Mouse (Mus musculus) cerebellum, postnatal 36 days (tissue): Measurements from ENCODE around the gene Gm13271.
"Not testable (repeated sequence)": the region's sequence is repeated elsewhere in the genome, so short reads cannot be mapped to it uniquely, and the experiment has no call there.

ENCODE experiments used
- DNase-seq, 2 experiments: peaks; one replicate each; pipeline ENCODE4 v3.0.0; 2021 to 2022; ENCODE audit warnings: mixed read lengths in 2 of 2

Gm13271 gene

DNA sequence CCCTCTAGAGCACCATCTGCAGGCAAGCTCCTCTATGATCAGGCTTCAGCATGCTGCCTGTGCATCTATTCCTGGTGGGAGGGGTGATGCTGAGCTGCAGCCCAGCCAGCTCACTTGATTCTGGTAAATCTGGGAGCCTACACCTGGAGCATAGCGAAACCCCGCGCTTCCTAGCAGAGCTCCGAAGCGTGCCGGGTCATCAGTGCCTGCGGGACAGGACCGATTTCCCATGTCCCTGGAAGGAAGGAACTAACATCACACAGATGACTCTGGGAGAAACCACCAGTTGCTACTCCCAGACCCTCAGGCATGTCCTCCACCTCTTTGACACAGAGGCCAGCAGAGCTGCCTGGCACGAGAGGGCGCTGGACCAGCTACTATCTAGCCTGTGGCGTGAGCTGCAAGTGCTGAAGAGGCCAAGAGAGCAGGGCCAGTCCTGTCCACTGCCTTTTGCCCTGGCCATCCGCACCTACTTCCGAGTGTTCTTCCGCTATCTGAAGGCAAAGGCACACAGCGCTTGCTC lies at the start of gene Gm13271:
Gene Gm13271, plus strand, starts transcription at position 51 of the 523 bp plus-strand sequence.
- DNase-seq: peak; percentile 66 to 73

DNA sequence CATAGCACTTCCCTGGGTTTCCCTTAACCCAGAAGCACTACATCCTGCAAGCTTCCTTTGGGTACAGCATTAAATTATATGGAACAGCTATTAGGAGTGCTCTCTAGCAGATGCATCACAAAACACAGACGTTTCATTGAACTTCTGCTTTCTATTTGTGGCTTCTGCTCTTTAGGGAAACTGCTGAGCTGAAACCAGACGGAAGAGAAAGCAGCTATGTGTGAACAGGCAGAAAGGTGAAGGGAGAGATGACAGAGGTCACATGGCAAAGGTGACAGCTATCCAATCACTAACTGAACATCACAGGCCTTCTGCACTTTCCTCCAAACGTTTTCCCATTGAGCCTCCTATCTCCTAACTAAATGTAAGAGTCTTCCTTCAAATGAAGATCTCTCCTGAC lies 48.7 kb upstream of the Gm13271 start:
- DNase-seq: no peak

DNA sequence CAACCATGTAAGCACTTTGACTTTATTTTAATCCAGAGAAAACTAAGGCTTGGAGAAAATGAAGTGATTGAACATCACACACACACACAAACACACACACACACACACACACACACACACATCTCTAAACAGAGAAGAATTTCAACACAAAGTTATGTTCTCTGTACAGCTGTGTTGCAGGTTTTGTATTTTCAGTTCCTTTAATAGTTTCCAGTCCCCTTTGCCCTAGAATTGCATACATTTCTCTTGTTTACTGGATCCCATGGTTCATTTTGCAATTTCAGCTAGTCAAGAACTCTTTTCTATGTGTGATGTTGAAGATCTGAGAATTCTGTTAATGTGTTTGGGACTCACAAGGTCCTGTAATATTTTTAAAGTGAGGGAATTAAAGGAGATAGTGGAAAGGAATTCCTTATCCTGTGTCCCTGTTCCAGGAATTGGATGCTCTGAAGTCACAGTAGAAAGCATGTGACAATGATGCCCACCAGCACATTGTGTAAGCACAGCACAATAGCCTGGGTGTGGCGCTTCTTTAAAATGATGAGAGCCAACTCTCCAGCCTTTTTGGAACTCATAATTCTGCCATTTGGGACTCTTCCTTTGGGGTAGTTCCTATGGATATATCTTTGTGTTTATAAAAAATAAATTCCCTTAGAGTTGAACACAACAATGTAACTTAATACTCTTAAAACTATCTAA lies 47.4 kb upstream of the Gm13271 start:
- no peak for DNase-seq

DNA sequence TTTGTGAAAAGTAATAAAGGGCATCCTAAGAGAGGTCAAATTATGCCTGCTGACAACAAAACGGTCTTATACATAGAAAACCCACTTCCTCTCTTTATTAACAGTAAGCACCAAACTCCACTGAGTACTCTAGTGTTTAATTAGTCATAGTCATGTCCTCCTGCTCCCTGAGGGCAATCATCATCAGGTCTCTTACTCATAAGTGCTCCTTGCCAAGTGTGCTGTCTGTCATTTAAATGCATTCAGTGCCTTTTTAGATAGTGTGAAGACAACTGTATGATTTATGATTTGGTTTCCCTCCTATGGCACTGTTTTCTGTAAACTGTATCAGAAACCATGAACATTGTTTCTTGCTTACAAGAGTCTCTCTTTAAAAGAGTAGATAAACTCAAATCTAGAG lies 40.4 kb upstream of the Gm13271 start:
- DNase-seq: no peak

DNA sequence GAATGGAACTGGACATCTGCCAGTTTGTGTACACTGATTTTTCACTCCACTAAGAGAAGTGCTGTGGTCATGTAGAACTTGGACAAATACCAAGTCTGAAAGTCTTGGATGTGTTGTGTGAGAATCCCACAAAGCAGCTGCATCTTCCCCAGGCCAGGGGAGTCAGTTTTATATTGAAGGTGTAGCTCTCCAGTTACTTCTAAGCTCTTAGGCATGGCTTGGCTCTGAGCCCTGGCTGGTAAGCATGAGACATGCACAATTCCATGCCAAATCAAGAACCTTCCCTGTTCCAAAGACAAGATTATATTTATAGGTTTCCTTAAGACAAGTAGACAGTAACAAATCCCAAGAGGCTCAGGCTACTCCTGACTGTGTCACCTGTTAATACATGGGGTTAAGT lies 39.6 kb upstream of the Gm13271 start:
- DNase-seq: peak in 1 of 2 experiments; percentile 19

DNA sequence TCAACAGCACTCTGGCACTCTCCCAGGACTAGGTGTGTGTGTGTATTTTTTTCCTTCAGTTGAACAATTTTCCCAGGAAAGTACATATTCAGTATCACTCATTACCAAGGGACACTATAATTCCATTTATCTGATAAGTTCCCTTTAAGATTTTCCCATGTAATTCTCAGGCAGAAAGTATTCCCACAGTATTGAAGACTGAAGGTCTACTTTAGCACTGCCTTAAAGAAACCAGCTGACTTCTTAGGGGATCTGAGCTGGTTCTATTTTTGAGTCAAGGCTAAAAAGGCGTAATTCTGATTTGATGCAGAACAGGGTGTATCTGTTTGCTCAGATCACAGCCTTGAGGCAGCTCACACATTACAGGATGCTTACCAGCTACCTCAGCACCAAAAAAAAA lies 36.0 kb upstream of the Gm13271 start:
- no peak for DNase-seq

DNA sequence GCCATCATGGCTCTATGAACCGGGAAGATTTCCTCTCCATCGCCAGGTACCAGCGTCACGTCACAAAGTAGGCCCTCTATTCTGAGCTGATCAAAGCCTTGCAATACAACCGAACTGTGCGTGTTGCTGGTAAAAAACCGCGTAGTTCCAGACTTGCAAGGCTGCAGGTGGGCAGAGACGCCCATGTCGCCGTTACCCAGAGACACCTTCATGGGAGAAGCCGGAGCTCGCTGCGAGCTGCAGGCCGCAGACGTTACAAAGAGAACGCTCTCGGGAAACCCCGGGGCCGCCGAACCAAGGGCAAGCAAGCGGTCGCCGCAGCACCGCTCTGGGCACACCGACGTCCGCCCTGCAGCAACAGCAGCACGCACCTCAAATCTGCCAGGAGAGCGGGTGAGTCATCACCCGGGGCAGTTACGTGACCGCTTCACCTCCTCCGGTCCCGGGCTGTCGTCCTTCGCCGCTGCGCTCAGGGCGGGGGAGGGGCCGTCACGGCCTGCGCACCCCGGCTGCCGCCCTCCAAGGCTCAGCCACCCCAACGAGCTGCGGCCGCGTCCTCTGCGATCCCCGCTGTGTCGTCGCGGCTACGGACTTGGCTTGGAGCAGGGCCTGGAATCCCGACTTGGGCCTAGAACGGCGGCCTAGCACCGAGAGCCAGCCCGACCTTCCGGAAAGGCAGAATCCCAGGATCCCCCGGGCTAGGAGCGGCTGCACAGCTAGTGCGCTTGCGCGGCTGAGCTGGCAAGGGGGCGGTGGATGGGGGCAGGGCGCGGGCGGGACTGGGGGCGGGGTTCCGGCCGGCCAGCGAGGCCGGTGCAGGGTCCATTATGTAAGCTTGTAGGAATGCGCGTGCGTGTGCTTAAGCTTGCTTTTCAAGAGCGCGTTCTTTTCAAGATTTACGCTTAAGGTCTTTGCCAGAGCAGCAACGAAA lies 32.6 kb upstream of the Gm13271 start, which contains the start of the genes Gm26566 and Klhl9:
Gene Gm26566, plus strand, starts transcription at position 15 of the 931 bp plus-strand sequence.
Gene Klhl9, minus strand, starts transcription at position 675 of the 931 bp plus-strand sequence.
- DNase-seq: peak; percentile 91 to 93

DNA sequence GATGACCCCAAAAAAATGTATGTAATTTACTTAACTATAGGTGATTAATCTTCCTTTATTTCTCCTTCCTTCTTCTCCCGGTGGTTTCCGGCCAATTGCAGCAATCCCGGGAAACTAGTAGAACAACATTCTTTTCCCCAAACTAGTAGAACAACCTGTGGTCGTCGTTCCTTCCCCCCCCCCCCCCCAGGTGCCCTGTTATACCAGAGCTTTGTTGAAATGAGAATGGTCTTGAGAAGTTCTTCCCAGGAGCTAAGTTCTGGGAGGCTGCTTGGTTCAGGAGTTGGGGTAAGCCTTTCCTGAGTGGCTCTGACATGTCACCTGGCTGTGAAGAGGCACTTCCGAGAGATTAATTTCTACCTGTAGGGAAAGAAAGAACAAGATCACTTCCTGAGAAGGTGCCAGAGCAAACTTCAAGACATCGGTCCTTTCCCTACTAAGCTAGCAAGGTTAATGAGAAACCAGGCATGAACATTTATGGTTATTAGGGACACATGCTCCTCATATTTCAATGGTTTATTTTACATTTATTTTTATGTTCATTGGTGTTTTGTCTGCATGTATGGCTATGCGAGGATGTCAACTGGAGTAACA lies 31.1 kb upstream of the Gm13271 start:
- no peak for DNase-seq

DNA sequence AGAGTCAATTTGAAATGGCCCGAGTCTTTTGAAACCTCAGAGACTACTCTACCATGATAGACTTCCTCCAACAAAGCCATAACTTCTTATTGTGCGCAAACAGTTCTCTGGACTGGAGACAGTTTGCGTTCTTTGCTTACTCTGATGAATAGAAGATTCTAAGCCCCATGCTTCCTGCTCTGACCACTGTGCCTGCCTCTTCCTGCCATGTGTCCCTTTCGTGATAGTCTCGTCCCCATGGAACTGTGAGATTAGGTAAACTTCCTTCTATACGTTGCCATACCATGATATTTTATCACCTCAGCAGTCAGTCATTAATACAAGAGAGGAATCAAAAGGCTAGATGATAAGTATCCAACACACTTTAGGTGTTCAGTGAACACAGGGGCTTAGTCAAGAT lies 27.9 kb upstream of the Gm13271 start:
- DNase-seq: no peak

DNA sequence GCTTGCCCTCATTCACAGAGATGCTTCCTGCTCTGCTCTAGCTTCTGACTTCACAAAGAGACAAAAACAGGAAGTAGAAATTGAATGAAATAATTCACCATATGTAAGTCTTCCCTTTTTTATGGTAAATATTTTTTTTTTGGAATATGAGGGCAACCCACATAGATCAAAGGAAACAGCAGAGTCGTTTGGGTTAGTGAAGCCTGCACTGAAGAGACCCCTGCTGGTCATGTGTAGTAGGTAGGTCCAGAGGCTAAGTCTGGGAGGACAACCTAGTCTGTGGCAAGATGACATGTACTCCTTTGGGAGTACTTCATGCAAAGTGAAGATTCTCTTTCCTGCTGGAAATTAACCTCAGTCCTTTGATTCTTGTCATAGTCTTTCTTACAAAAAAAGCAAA lies 27.3 kb upstream of the Gm13271 start:
- no peak for DNase-seq

DNA sequence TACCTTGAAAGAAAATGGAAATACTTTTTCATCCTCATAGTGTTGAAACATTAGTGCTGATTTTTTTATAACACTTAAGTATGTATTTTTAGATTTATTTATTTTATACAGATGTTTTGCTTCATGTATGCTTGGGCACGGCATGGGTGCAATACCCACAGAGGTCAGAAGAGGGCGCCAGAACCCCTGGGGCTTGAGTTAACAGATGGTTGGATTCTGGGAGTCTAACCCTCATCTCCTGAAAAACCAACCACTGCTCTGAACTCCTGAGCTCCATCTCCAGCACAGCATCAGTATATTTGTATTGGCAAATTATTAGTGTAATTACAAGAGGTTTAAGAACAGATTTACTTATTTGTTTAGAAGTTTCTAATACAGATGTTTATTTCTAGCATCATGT lies 16.2 kb upstream of the Gm13271 start:
- peak; percentile 55 to 60 for DNase-seq

DNA sequence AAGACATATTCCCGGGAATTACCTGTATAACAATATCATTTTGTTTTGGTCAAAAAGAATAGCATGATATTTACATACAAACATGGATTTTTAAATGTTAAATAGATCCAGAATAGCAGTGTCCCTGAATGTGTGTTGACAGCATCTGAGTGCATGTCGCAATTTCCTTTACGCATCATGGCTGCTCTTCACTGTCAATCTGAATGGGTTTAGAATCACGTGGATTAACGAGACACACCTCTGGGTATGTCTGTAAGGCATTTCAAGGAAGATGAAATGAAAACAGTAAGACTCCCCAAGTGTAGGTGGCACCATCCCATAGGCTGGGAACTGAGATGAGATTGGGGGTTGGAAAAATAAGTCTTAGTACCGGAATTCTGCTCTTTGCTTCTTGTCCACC lies 15.6 kb upstream of the Gm13271 start:
- DNase-seq: no peak

DNA sequence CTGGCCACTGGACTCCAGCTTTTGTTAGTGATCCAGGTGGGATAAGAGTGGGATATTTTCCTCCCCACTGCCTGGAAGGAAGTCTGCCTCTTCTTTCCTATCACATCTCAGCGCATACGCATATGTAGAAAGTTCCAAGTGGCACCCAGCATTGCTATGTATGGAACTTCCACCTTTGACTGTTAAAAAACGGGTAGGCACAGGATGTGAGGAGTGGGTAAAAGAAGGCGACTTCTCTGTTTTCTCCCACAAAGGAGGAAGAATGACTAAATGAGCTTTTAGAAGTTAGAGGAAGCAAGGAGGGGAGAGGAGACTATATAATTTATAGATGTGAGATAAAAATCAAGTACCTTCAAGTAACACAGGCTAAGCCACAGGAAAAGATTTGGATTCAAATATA lies 13.2 kb upstream of the Gm13271 start:
- no peak for DNase-seq

DNA sequence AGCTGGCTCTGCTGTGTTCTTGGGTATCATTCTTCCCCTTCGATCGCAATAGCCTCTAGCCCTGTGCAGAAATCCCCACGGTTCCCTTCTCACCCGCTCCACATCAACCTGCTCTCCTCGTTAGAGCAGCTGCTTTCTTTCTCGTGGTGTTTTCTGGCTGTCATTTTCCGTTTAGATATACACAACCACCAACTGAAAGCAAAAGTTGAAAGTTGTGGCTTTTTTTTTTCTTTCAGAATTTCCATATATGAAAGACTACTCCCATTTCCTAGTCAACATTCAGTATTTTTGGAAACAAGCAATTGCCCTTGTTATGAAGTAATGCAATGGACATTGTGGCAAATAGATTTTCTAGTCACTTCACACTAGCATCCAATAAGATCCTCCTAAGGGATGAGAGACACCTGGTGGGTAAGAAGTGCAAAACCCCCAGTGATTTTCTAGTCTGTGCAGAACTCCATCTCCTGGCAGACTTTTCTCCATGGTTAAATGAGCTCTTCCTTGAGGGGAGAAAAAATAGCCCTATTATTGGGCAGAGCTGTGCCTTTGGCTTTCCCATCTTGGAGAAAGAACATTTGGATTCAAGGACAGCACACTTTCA lies 11.8 kb upstream of the Gm13271 start:
- no peak for DNase-seq

DNA sequence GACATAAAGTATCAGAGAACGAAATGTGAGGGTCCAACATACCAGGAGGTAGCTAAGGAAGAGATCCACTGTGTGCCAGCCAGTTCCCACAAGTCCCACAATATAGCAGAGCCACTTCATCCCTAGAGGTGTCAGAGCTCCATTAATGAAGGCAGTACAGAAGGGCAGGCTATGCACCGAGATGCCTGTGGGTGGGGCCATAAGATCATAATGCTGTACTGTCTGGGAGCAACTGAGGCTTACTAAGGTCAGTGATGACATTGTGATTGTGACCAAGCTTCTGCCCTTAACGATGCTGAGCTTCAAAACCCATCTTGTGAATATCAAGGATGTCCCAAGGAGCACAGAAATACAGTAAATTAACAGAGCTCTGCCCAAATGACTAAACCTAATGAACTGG lies 10.5 kb upstream of the Gm13271 start:
- DNase-seq: no peak

DNA sequence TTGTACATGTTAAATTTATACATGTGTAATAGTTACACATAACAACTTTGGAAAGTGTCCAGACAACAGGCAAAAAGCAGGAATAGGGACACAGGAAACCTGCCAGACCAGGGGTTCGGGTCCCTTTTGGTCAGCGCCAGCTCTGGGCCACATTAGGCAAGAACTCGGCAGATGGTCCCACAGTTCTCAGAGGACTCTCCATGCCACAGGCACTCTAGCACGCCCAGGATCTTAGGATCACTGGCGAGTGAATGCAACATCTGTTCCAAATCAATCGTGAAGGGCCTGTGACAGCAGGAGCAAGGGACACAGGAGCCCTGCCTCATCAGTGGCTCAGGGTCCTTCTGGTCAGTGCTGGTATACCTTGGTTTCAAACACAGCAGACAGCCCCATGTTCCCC lies 4.7 kb upstream of the Gm13271 start:
- DNase-seq: no peak

DNA sequence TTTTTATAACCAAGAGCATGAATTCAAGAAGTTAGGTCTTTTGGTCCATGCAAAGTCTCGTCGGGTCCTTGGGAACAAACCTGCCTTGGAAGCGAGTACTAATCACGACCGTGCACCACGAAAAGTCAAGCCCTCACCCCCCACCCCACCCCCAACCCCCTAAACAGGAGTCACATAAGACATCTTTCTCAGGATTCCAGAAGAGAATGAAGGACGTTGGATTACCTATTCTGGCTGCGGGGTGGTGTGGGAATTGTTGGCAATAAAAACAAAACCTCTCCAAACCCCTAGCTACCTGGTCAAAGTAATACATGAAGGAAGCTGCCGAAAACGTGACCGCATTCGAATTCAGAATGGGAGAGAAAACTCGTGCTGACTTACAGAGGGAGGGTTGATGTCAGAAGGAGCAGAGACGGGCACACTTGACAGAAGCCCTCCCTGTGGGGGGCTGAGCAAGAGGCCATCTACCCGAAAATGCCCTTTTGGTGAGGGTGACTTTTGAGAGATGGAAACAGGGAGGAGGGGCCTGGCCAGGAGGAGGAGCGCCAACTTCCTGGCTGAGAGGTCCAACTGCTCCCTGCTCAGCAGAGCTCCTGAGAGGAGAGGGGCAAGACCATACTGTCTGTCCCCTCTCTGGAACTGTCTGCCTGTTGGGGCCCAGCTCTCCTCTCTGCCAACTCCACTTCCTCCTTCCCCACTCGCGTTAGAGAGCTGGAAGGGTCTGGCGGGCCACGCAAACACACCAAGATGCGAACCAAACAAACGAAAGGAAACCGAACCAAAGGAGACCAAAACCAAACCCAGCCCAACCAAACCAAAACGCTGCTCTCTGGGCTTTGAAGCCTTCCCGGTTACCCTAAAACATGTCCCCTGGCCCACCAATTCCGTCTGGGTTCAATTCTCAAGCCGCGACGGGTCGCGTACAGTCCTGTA lies 2.2 kb downstream of the Gm13271 start:
- not testable (repeated sequence) for DNase-seq

DNA sequence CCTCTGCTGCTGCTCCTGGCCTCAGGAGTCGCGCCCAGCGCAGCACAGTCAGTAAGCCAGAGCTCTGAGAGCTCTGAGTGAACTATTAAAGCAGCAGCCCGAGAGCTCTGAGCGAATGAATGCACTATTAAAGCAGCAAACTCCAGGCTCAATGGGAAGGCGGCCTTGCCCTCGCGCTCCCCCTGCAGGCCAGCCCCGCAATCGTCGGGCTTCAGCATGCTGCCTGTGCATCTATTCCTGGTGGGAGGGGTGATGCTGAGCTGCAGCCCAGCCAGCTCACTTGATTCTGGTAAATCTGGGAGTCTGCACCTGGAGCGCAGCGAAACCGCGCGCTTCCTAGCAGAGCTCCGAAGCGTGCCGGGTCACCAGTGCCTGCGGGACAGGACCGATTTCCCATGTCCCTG lies 3.0 kb downstream of the Gm13271 start:
- DNase-seq: peak; percentile 86 to 93

DNA sequence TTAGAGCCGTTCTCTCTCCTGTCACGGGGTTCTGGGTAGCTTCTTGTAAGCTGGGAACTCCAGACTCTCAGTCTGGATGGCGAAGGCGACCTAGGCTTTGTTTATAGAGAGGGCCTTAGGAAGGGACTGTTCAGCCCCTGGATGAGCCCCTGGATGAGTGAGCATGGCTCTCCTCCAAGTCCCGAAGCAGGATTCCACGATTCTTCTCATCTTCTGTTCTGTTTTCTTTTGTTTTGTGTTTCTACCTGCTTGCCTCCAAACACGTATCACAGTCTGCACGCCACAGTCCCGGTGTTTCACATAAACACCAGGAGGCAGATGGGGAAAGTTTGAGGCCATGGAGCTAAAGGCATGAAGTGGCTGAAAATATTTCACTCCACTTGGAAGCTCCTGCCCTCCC lies 4.1 kb downstream of the Gm13271 start:
- not testable (repeated sequence) for DNase-seq

DNA sequence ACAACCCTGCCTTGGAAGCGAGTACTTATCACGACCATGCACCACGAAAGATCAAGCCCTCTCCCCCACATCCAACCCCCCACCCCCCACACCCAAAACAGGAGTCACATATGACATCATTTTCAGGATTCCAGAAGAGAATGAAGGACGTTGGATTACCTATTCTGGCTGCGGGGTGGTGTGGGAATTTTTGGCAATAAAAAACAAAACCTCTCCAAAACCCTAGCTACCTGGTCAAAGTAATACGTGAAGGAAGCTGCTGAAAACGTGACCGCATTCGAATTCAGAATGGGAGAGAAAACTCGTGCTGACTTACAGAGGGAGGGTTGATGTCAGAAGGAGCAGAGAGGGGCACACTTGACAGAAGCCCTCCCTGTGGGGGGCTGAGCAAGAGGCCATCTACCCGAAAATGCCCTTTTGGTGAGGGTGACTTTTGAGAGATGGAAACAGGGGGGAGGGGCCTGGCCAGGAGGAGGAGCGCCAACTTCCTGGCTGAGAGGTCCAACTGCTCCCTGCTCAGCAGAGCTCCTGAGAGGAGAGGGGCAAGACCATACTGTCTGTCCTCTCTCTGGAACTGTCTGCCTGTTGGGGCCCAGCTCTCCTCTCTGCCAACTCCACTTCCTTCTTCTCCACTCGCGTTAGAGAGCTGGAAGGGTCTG lies 5.1 kb downstream of the Gm13271 start, which contains the start of gene Gm13283:
Gene Gm13283, plus strand, starts transcription at position 510 of the 659 bp plus-strand sequence.
- peak; percentile 33 to 41 for DNase-seq

DNA sequence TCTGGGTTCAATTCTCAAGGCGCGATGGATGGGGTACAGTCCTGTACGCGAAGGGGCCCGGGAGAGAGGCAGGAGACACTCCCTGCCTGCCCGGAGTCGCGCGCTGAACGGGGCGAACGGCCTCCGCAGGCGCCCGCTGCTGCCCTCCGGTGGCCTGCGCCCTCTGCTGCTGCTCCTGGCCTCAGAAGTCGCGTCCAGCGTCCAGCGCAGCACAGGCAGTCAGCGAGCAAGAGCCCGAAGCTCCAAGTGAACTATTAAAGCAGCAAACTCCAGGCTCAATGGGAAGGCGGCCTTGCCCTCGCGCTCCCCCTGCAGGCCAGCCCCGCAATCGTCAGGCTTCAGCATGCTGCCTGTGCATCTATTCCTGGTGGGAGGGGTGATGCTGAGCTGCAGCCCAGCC lies 5.8 kb downstream of the Gm13271 start:
- DNase-seq: peak; percentile 59 to 68
